ENCODE assay signal across 33 mouse cellular contexts in genomic region chr4:125058033-125058432, GRCm38 (mm10). TPM values are rescaled to one million over a fixed set of nuclear protein-coding genes. Genes with fewer than 3 reads are reported as not detected.
A peak's percentile ranks its signal among the peaks of the same experiment; 100 is the strongest.
DNase-seq lines count a peak whose midpoint lies in the region; ATAC-seq and TF ChIP-seq lines count a peak whose summit lies in the region.
"Had no signal": no experiment of that assay in that cellular context is flagged by ENCODE, and none has a peak within 500 bp of the region (broad histone marks: within the 10 kb centered on the region; RNA-seq: fewer than 3 reads in every experiment).

No protein-coding gene starts in this region.

- no peaks in the 10 kb centered on the region for H3K9me3 ChIP-seq in heart, embryonic 10.5 days
- H3K9me3 ChIP-seq in lung, embryonic 14.5 days (ENCODE audit: low read depth, low read length) = no peaks in the 10 kb centered on the region
- H3K9me3 ChIP-seq in midbrain, embryonic 10.5 days (replicated peaks) = no peaks in the 10 kb centered on the region
- H3K9me3 ChIP-seq in midbrain, postnatal 0 days (ENCODE audit: low read length) = no peaks in the 10 kb centered on the region
- H3K9me3 ChIP-seq: embryonic facial prominence, embryonic 12.5 days; G1E; liver, embryonic 12.5 days had no signal

- H3K27me3 ChIP-seq in heart, embryonic 10.5 days (ENCODE audit: insufficient read depth, poor library complexity, severe bottlenecking) = no peaks in the 10 kb centered on the region
- H3K27me3 ChIP-seq in lung, embryonic 14.5 days (ENCODE audit: insufficient read depth, low read length) = no peaks in the 10 kb centered on the region
- H3K27me3 ChIP-seq in midbrain, embryonic 10.5 days (ENCODE audit: low read depth, poor library complexity, severe bottlenecking) = no peaks in the 10 kb centered on the region
- H3K27me3 ChIP-seq in midbrain, postnatal 0 days (ENCODE audit: insufficient read depth, low read length) = no peaks in the 10 kb centered on the region
- H3K27me3 ChIP-seq: embryonic facial prominence, embryonic 12.5 days; liver, embryonic 12.5 days had no signal

- no peak overlapping the region for H3K4me2 ChIP-seq in lung, embryonic 14.5 days
- H3K4me2 ChIP-seq in midbrain, postnatal 0 days (ENCODE audit: low read depth, low read length, poor library complexity, severe bottlenecking) = no peak overlapping the region

- intact Hi-C loops in heart, postnatal 36 days (cut with DNase I) = no loop called here

- TF ChIP-seq POLR2A in lung, adult 2 months (IDR thresholded peaks at IDR 0.05; ENCODE audit: borderline replicate concordance, extremely low read depth, low read depth, low read length) = no peak

- 0 out of 2 replicates have a peak overlapping the region, but pooled peaks have one; percentile 3 for H3K4me3 ChIP-seq in heart, embryonic 10.5 days
- no peak overlapping the region for H3K4me3 ChIP-seq in lung, embryonic 14.5 days (ENCODE audit: low read depth, low read length)
- no peak overlapping the region for H3K4me3 ChIP-seq in lung, adult 2 months (replicated peaks; ENCODE audit: extremely low read depth, low read depth, low read length)
- peak overlapping the region; percentile 11; the same call in 1 of the 2 replicates for H3K4me3 ChIP-seq in midbrain, embryonic 10.5 days
- no peak overlapping the region for H3K4me3 ChIP-seq in midbrain, postnatal 0 days (ENCODE audit: low read depth, low read length)
- H3K4me3 ChIP-seq: embryonic facial prominence, embryonic 12.5 days; left cerebral cortex, adult 2 months; liver, embryonic 12.5 days had no signal

- 25% methylated on average over 5 of the region's 5 CpGs for WGBS in heart, embryonic 10.5 days
- 47% methylated on average over 5 of the region's 5 CpGs for WGBS in lung, embryonic 14.5 days
- 52% methylated on average over 5 of the region's 5 CpGs for WGBS in lung, adult 2 months
- 65% methylated on average over 5 of the region's 5 CpGs for WGBS in midbrain, embryonic 10.5 days
- 52% methylated on average over 5 of the region's 5 CpGs for WGBS in midbrain, postnatal 0 days

- peak overlapping the region; percentile 65; the same call in 1 of the 2 replicates for H3K27ac ChIP-seq in heart, embryonic 10.5 days
- H3K27ac ChIP-seq in lung, embryonic 14.5 days (ENCODE audit: low read depth) = no peak overlapping the region
- H3K27ac ChIP-seq in midbrain, embryonic 10.5 days (replicated peaks) = no peak overlapping the region
- H3K27ac ChIP-seq in midbrain, postnatal 0 days (ENCODE audit: low read depth, low read length) = no peak overlapping the region
- H3K27ac ChIP-seq: layer of hippocampus, adult 2 months; left cerebral cortex, adult 2 months; liver, embryonic 12.5 days; stomach, postnatal 0 days had no signal

- peaks cover 34% of the 10 kb centered on the region for H3K36me3 ChIP-seq in heart, embryonic 10.5 days
- H3K36me3 ChIP-seq in lung, embryonic 14.5 days (ENCODE audit: insufficient read depth) = peaks cover 34% of the 10 kb centered on the region
- H3K36me3 ChIP-seq in midbrain, embryonic 10.5 days = peaks cover 36% of the 10 kb centered on the region
- H3K36me3 ChIP-seq in midbrain, postnatal 0 days (ENCODE audit: insufficient read depth, low read length) = peaks cover 32% of the 10 kb centered on the region

- no peak for TF ChIP-seq CTCF in lung, embryonic 14.5 days (IDR thresholded peaks at IDR 0.05; ENCODE audit: low read depth)
- no peak for TF ChIP-seq CTCF in lung, adult 2 months (IDR thresholded peaks at IDR 0.05; ENCODE audit: insufficient read depth, low read length)
- TF ChIP-seq CTCF in midbrain, postnatal 0 days (IDR thresholded peaks at IDR 0.05) = no peak

- peaks cover 26% of the 10 kb centered on the region for H3K4me1 ChIP-seq in heart, embryonic 10.5 days
- H3K4me1 ChIP-seq in lung, embryonic 14.5 days (ENCODE audit: insufficient read depth) = no peaks in the 10 kb centered on the region
- no peaks in the 10 kb centered on the region for H3K4me1 ChIP-seq in lung, adult 2 months (ENCODE audit: control insufficient read depth, insufficient read depth, low read length)
- H3K4me1 ChIP-seq in midbrain, embryonic 10.5 days = peaks cover 21% of the 10 kb centered on the region
- H3K4me1 ChIP-seq in midbrain, postnatal 0 days (ENCODE audit: insufficient read depth, low read length) = no peaks in the 10 kb centered on the region

- DNase-seq in heart, embryonic 10.5 days (ENCODE audit: low spot score) = no peak
- no peak for DNase-seq in heart, postnatal 36 days
- DNase-seq in lung, embryonic 14.5 days = no peak
- no peak for DNase-seq in lung, adult 2 months
- no peak for DNase-seq in midbrain, embryonic 10.5 days (ENCODE audit: low spot score)
- DNase-seq in midbrain, postnatal 0 days (ENCODE audit: low spot score) = no peak
- DNase-seq: adrenal gland, adult 8-10 months; cerebellum, adult 2 months; cerebellum, postnatal 25 days; gastrocnemius, postnatal 14 days; heart, postnatal 14 days; kidney, adult 18-20 months; kidney, postnatal 36 days; liver, postnatal 0 days; midbrain, embryonic 14.5 days; right cerebral cortex, adult 18-20 months; right cerebral cortex, postnatal 4 days; thymus, adult 18-20 months; thymus, postnatal 25 days had no signal

- H3K9ac ChIP-seq in lung, embryonic 14.5 days = no peak overlapping the region
- H3K9ac ChIP-seq in midbrain, postnatal 0 days (replicated peaks; ENCODE audit: low read length, poor library complexity, severe bottlenecking) = no peak overlapping the region
- H3K9ac ChIP-seq: embryonic facial prominence, embryonic 12.5 days; liver, embryonic 12.5 days; liver, postnatal 0 days had no signal

- ATAC-seq in lung, embryonic 14.5 days (ENCODE audit: insufficient read depth) = 0 out of 2 replicates have a peak, but pooled peaks have one; percentile 42
- no peak for ATAC-seq in midbrain, postnatal 0 days (ENCODE audit: low FRiP score)
- no peak for ATAC-seq in erythroblast, adult 5-6 weeks (replicated peaks; ENCODE audit: low FRiP score, poor library complexity, severe bottlenecking)
- ATAC-seq: forebrain, embryonic 14.5 days; hindbrain, embryonic 16.5 days; liver, postnatal 0 days had no signal

RNA-seq across cellular contexts. Expression of gene Dnali1, which starts 7.5 kb away (rescaled TPM):
- polyA plus RNA-seq in heart, embryonic 10.5 days (2016; fragmentation: Nextera tagmentation; extraction: Ambion mirVana) = 0.12 and 0.28 TPM in 2 replicates
- not detected for total RNA-seq in heart, postnatal 36 days (2021)
- polyA plus RNA-seq in lung, embryonic 14.5 days (2014; fragmentation: Nextera tagmentation; extraction: Ambion mirVana) = 0.13 and 0.42 TPM in 2 replicates
- polyA plus RNA-seq in lung, adult 2 months (2012; rRNA removed) = 14.9 and 15.8 TPM in 2 replicates
- polyA plus RNA-seq in midbrain, embryonic 10.5 days (2016; fragmentation: Nextera tagmentation; extraction: Ambion mirVana) = 0.32 and 0.56 TPM in 2 replicates
- total RNA-seq in midbrain, postnatal 0 days (2014; rRNA removed) = 0.47 and 3.1 TPM in 2 replicates
- polyA plus RNA-seq in midbrain, postnatal 0 days (2015; fragmentation: Nextera tagmentation; extraction: Ambion mirVana) = 1.3 TPM in 2 replicates
- total RNA-seq in erythroblast, adult 5-6 weeks (2015; ENCODE audit: low replicate concordance) = not detected in 2 replicates
- not detected in 2 replicates for total RNA-seq in erythroblast, adult 5-6 weeks (2017; ENCODE audit: low replicate concordance)
- total RNA-seq: adrenal gland, postnatal 4 days; gastrocnemius, postnatal 14 days; granulocyte monocyte progenitor cell, adult 5-6 weeks; megakaryocyte-erythroid progenitor cell, adult 5-6 weeks had no signal
- polyA plus RNA-seq: heart, embryonic 14.5 days; spleen, adult 2 months had no signal

RNA-seq across cellular contexts. Expression of gene Snip1, which starts 8.4 kb away (rescaled TPM):
- 22.0 and 25.6 TPM in 2 replicates for polyA plus RNA-seq in heart, embryonic 10.5 days (2016; fragmentation: Nextera tagmentation; extraction: Ambion mirVana)
- 1 to 10 TPM; 6.5 to 9.2 TPM for total RNA-seq in heart, postnatal 36 days (2021)
- 35.0 and 35.6 TPM in 2 replicates for polyA plus RNA-seq in lung, embryonic 14.5 days (2014; fragmentation: Nextera tagmentation; extraction: Ambion mirVana)
- polyA plus RNA-seq in lung, adult 2 months (2012; rRNA removed) = 7.8 and 8.8 TPM in 2 replicates
- 31.4 and 32.3 TPM in 2 replicates for polyA plus RNA-seq in midbrain, embryonic 10.5 days (2016; fragmentation: Nextera tagmentation; extraction: Ambion mirVana)
- 33.5 and 35.1 TPM in 2 replicates for total RNA-seq in midbrain, postnatal 0 days (2014; rRNA removed)
- 16.0 and 17.1 TPM in 2 replicates for polyA plus RNA-seq in midbrain, postnatal 0 days (2015; fragmentation: Nextera tagmentation; extraction: Ambion mirVana)
- total RNA-seq in erythroblast, adult 5-6 weeks (2015; ENCODE audit: low replicate concordance) = 5.9 and 9.8 TPM in 2 replicates
- 7.5 and 17.4 TPM in 2 replicates for total RNA-seq in erythroblast, adult 5-6 weeks (2017; ENCODE audit: low replicate concordance)

RNA-seq across cellular contexts. Expression of gene Meaf6, which starts 26.9 kb away (rescaled TPM):
- 43.6 and 55.6 TPM in 2 replicates for polyA plus RNA-seq in heart, embryonic 10.5 days (2016; fragmentation: Nextera tagmentation; extraction: Ambion mirVana)
- 10 to 100 TPM; 19.9 to 21.3 TPM for total RNA-seq in heart, postnatal 36 days (2021)
- 63.5 and 65.2 TPM in 2 replicates for polyA plus RNA-seq in lung, embryonic 14.5 days (2014; fragmentation: Nextera tagmentation; extraction: Ambion mirVana)
- polyA plus RNA-seq in lung, adult 2 months (2012; rRNA removed) = 9.5 and 14.2 TPM in 2 replicates
- polyA plus RNA-seq in midbrain, embryonic 10.5 days (2016; fragmentation: Nextera tagmentation; extraction: Ambion mirVana) = 86.3 and 88.2 TPM in 2 replicates
- 82.6 and 95.2 TPM in 2 replicates for total RNA-seq in midbrain, postnatal 0 days (2014; rRNA removed)
- polyA plus RNA-seq in midbrain, postnatal 0 days (2015; fragmentation: Nextera tagmentation; extraction: Ambion mirVana) = 139 and 170 TPM in 2 replicates
- total RNA-seq in erythroblast, adult 5-6 weeks (2015; ENCODE audit: low replicate concordance) = 15.0 and 20.8 TPM in 2 replicates
- total RNA-seq in erythroblast, adult 5-6 weeks (2017; ENCODE audit: low replicate concordance) = 20.4 and 34.7 TPM in 2 replicates

RNA-seq across cellular contexts. Expression of gene Gnl2, which starts 41.6 kb away (rescaled TPM):
- 71.8 and 86.2 TPM in 2 replicates for polyA plus RNA-seq in heart, embryonic 10.5 days (2016; fragmentation: Nextera tagmentation; extraction: Ambion mirVana)
- total RNA-seq in heart, postnatal 36 days (2021) = 10 to 100 TPM; 26.7 to 34.2 TPM
- polyA plus RNA-seq in lung, embryonic 14.5 days (2014; fragmentation: Nextera tagmentation; extraction: Ambion mirVana) = 80.7 and 81.9 TPM in 2 replicates
- 13.7 and 21.5 TPM in 2 replicates for polyA plus RNA-seq in lung, adult 2 months (2012; rRNA removed)
- 92.1 TPM in 2 replicates for polyA plus RNA-seq in midbrain, embryonic 10.5 days (2016; fragmentation: Nextera tagmentation; extraction: Ambion mirVana)
- total RNA-seq in midbrain, postnatal 0 days (2014; rRNA removed) = 51.8 and 57.3 TPM in 2 replicates
- polyA plus RNA-seq in midbrain, postnatal 0 days (2015; fragmentation: Nextera tagmentation; extraction: Ambion mirVana) = 72.5 and 77.5 TPM in 2 replicates
- total RNA-seq in erythroblast, adult 5-6 weeks (2015; ENCODE audit: low replicate concordance) = 11.1 and 36.6 TPM in 2 replicates
- total RNA-seq in erythroblast, adult 5-6 weeks (2017; ENCODE audit: low replicate concordance) = 27.7 and 30.8 TPM in 2 replicates

Comparison
In these comparisons a context has a peak if more than half of its experiments do, and no peak if none do; other contexts are left out.
1. H3K4me3 ChIP-seq: peak in heart, embryonic 10.5 days (single experiment) and midbrain, embryonic 10.5 days (single experiment); none in lung, embryonic 14.5 days (single experiment), lung, adult 2 months (single experiment) and midbrain, postnatal 0 days (single experiment).